Mouse (Mus musculus): ENCODE measurements around the gene Nxph4.

DNA sequence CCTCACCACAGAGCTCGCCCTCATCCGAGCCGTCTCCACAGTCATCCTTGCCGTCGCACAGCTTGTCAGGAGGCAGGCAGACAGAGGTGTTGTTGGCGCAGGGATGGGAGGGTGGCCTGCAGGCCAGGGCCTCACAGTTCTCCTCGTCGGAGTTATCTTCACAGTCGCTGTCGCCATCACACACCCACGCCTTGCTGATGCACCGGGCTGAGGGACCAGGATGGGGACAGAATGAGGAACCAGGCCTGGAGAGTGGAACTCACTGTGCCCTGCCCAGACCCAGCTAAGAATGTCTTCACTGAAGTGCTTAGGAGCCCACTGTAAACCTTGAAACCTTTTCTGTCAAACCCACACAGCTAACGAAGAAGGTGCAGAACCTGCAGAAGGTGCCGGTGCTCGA, 43.6 kb upstream of the Nxph4 start:
- TF ChIP-seq POLR2A (IDR thresholded peaks at IDR 0.05; ENCODE audit: low read depth, low read length) = no peak
- TF ChIP-seq CTCF (conservative IDR thresholded peaks at IDR 0.05 in 1 of 2, IDR thresholded peaks at IDR 0.05 in 1 of 2; ENCODE audit: low read depth in 2 of 2, low read length in 2 of 2) = no peak
- TF ChIP-seq MXI1 (IDR thresholded peaks at IDR 0.05; ENCODE audit: low read depth, low read length) = no peak
